Mouse (Mus musculus) naive thymus-derived CD4-positive, alpha-beta T cell, adult 2 months (primary cell): ENCODE results near the gene Vmn1r107.
"Not testable (repeated sequence)": the region's sequence is repeated elsewhere in the genome, so short reads cannot be mapped to it uniquely, and the experiment has no call there.

Experiments
- DNase-seq: peaks from one replicate; pipeline ENCODE4 v3.0.0-alpha.2; 2011; ENCODE audit warnings: low read depth

Gene Vmn1r107

GRCm38 (mm10) chr7:20668618-20669017 is at the start of gene Vmn1r107:
Vmn1r107 (plus strand) TSS chr7:20668918.
- DNase-seq, result not testable (repeated sequence)

GRCm38 (mm10) chr7:20703116-20703515 is 34.4 kb downstream of the Vmn1r107 start, which contains the start of gene Vmn1r111:
Vmn1r111 (minus strand) TSS chr7:20703216.
- not testable (repeated sequence) for DNase-seq
